Mouse (Mus musculus): ENCODE results near the gene Sult1c1.

The Sult1c1 gene

DNA sequence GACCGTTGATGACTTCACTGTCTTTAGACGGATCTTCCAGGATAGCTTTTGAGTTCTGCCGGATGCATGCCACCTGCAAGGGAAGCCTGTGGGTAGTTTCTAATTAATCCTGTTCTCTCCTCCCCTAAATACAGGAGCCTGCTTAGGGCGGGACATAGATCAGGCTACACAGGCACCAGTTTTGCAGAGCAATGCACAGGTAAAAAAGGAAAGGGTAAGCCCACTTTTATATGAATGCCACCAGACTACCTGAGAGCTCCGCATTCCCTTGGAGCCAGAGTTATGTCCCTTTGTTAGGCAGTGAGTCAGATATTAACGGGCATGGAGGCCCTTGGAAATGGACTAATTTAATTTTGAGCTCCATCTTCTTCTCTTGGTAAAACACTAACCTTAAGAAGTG, at the start of gene Sult1c1:
TSS of gene Sult1c1 (minus strand) at position 101 of the 400 bp plus-strand sequence.
- WGBS = 87% methylated on average over 6 of the region's 6 CpGs

DNA sequence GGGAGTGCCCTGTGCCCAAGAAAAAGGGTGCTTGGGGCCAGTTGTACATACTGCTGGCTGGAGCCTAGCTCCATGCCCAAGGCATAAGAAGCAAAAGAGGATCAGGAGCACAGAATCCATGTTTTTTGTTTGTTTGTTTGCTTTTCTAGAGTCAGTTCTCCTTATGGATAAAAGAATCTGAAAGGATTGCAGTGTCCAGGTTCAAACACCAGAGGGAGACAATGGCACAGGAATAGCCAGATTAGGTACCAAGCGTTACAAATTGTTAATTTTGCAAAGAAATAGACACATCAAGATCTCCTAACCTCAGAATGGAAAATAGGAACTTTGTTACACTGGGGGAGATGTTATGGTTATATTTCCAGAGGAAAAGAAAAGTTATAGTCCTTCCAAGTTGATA, 23.7 kb upstream of the Sult1c1 start:
- 7% methylated on average over 1 of the region's 1 CpGs for WGBS

DNA sequence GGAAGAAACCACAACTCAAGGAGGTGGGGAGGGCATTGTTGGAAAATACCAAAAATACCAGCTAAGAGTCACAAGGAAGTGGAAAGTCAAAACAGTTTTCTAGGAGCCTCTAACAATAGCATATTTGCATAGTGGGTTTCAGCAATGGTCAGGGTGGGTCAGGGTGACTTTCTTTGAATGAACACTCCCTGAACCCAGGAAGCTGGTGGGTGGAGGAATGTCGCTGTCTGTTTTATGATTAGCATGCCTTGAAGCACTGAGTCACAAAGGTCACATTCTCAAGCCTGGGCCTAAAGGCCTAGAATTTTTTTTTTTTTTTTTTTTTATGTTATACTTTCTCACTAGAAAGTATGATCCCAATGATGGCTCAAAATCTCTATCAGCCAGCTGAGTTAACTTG, 20.1 kb upstream of the Sult1c1 start:
- WGBS = 71% methylated on average over 1 of the region's 1 CpGs

GRCm38 (mm10) chr17:54003522-54003921, 13.0 kb upstream of the Sult1c1 start:
- 79% methylated on average over 4 of the region's 4 CpGs for WGBS

DNA sequence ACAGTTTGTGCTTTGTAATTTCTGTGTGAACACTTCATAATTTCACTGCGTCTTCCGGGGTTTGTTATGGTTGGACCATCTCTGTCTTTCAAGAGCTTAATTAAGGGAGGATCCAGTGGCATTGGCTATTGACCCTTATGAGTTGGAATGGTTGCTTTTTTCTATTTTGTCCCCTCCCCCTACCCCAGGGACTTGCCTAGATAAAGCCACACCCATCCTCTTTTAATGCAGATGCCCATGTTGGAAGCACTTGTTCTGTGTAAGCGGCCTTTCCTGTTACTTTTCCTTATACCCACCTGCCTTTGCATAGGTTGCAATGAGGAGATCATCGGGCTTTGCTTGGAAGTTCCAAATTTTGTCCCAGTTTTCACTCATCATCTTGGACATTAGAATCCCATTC, 16.9 kb downstream of the Sult1c1 start:
- 76% methylated on average over 4 of the region's 4 CpGs for WGBS

GRCm38 (mm10) chr17:53941569-53942162, 48.8 kb downstream of the Sult1c1 start:
- 88% methylated on average over 19 of the region's 19 CpGs for WGBS

DNA sequence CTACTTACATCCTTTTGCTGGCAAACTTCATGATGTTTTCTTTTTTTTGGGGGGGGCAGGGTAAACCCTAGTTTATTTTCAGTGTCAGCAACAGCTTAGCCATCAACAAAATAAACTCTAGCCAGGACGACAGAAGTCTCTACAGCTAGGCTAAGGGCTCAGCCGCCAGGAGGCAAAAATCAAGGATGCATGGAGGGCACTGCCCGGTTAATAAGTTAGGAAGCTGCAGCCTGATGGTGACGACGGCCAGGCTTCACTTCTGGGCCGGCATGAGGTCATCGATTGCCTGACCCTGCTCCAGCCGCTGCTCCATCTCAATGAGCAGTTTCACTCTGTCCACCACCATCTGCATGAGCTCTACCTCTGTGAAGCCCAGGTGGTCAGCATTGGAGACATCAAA, 49.7 kb downstream of the Sult1c1 start:
- WGBS = 91% methylated on average over 8 of the region's 8 CpGs

Data from cerebral cortex, adult 2 months (tissue).